Mouse (Mus musculus): Measurements from ENCODE around the gene Lypd3. TPM values are rescaled to one million over a fixed set of nuclear protein-coding genes. Genes with fewer than 3 reads are reported as not detected.
A peak's percentile ranks its signal among the peaks of the same experiment; 100 is the strongest.

The Lypd3 gene
- polyA plus RNA-seq, 1 experiment from 2014 or later, result not detected

DNA sequence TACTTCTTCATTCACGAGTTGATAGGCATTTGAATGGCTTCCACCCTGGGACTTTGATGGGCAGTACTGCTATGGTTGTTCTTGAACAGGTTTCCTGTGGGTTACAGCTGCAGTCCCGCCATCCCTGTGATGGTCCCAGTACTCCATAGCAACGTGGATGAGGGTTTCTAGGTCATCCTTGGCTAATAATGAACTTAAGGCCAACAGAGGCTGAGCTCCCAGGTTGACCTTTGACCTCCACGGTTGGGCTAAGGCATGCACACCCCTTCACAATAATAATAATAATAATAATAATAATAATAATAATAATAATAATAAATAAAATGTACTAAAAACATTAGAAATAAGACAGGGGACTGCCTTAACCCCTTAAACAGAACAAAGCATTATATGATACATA is 38.2 kb upstream of the Lypd3 start:
- ChIA-PET CTCF (interaction anchor here (1.0 to 1.8 kb wide), 4 partner anchors 10 to 44 kb away, joined by 3 to 5 read pairs (median 4); partner anchors contain the start of gene Phldb3), POLR2A (interaction anchor here (1.3 kb wide), 1 partner anchor 91 kb away, joined by 4 read pairs; the partner anchor contains the start of gene Zfp428)
- DNase-seq (ENCODE audit: low read depth, low spot score), result no peak
- ATAC-seq, result no peak
- TF ChIP-seq CTCF (IDR thresholded peaks at IDR 0.05), result no peak
- in situ Hi-C loops (cut with MboI; ENCODE audit: low pct_unique_long_range_greater_than_20kb), result no loop called here
- no peaks in the 10 kb centered on the region for H3K27me3 ChIP-seq

DNA sequence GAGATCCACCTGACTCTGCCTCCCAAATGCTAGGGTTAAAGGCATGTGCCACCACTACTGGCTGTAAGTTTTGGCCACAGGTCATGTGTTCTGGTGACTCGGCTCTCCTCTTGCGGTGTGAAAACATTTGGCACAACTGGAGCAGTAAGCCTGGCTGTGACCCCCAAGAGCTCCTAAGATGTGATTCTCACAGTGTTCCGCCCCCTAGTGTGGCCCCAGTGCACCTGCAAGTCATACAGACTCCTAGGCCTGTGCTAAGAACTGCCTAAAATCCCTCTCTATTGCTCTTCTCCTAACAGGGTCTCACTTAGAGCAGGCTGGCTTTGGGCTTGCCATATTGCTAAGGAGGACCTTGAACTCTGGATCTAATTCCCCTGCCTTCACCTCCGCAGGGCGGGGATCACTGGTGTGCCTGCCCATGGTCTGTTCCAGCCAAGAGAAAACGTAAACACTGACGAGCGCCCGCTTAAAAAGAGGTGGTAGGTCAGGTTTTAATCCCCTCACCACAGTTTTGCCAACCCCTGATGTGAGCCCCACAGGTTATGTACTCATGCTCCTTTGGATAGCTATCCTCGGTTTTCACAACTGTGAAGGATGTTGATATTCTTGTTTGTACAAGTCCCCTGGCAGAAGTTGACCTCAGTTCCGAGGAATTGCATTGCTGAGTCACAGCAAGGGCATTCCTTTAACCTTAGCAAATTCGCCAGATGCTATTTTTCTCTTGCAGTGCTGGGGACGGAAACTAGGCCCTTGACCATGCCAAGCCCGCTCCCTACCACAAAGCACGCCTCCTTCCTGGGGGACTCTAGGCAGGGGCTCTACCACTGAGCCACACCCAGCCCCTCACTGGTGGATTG is 36.9 kb upstream of the Lypd3 start:
- DNase-seq (ENCODE audit: low read depth, low spot score) (no peak), ATAC-seq (peak; percentile 82)
- CTCF ChIA-PET, result interaction anchor here (1.0 to 3.1 kb wide), 5 partner anchors 9 to 54 kb away, joined by 4 to 25 read pairs (median 4); partner anchors contain the start of gene Phldb3
- H3K27me3 ChIP-seq, result no peaks in the 10 kb centered on the region
- peak; percentile 56 for TF ChIP-seq CTCF (IDR thresholded peaks at IDR 0.05)
- in situ Hi-C loops (cut with MboI; ENCODE audit: low pct_unique_long_range_greater_than_20kb), result loop anchor here (5.0 kb wide), 1 partner anchor 58 kb away; no protein-coding TSS in a partner anchor
- POLR2A ChIA-PET, result no interaction called here

DNA sequence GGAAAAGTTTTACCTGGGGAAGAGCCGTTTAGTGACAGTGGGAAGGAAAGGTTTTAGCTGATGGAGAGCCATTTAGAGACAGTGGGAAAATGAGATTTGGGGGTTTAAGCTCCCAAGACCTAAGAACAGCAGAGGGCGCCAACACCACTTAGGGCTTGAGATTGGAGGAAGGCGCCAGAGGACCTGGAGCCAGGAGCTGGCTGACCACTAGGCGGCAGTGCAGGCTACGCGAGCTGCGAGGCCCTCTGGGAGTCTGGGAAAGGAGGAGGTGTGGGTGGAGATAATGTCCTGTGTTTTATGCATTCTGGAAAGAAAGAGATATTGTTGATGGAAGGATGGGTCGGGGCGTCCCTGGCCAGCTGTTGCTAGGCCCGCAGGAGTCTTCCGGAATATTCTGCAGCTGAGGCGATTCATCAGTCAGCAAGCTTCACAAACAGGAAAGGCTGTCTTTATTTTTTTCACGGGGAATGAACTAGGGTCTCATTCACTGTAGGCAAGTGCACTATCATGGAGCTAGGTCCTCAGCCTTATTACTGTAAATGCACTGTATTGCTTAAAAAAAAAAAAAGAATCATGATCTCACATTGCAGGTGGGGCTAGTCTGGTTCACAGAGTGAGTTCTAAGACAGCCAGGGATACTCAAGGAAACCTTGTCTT is 35.3 kb upstream of the Lypd3 start:
- no peaks in the 10 kb centered on the region for H3K27me3 ChIP-seq
- CTCF ChIA-PET, result interaction anchor here (0.6 to 3.2 kb wide), 21 partner anchors 9 to 159 kb away, joined by 3 to 25 read pairs (median 4); partner anchors contain the start of gene Phldb3
- in situ Hi-C loops (cut with MboI; ENCODE audit: low pct_unique_long_range_greater_than_20kb), result loop anchor here (5.0 kb wide), 1 partner anchor 56 kb away; no protein-coding TSS in a partner anchor
- DNase-seq (ENCODE audit: low read depth, low spot score) (peak; percentile 61), ATAC-seq (peak; percentile 88)
- TF ChIP-seq CTCF (IDR thresholded peaks at IDR 0.05), result peak; percentile 100
- POLR2A ChIA-PET, result interaction anchor here (1.0 kb wide), 1 partner anchor 35 kb away, joined by 3 read pairs; no protein-coding TSS in a partner anchor

DNA sequence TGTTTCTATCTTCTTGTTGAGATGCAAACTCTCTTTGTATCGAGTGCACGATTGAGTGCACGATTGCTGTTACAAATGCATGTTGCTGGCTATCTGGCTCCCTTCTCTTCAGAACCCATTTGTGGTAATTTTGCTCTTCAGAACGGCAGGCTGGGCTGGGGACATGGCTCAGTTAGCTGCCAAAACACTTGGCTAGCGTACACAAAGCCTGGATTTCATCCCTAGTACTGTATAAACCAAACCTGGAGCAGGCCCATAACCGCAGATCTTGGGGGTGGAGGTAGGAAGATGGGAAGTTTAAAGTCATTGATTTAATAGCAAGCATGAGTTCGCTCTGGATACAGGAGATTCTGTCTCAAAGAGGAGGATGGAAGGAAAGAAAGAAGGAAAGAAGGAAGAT is 30.8 kb upstream of the Lypd3 start:
- no peak for ATAC-seq
- in situ Hi-C loops (cut with MboI; ENCODE audit: low pct_unique_long_range_greater_than_20kb), result no loop called here

DNA sequence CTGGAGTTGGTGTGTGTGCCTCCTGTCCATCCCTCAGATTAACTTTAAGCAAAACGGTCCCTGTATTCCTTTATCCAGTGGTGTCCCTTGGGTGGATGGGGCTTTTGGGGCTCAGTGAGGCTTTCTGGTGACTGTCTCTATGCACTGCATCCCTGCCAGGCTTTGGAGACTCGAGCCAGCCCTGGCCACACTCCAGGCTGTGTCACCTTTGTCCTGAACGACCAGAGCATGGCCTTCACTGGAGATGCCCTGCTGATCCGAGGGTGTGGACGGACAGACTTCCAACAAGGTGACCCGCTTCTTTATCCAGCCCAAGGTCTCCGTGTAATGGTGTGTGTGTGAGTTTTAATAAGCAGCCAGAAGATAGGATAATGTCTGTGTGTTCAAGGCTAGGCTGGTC is 30.3 kb upstream of the Lypd3 start:
- ChIA-PET POLR2A (no interaction called here), CTCF (no interaction called here)
- H3K27me3 ChIP-seq, result no peaks in the 10 kb centered on the region
- in situ Hi-C loops (cut with MboI; ENCODE audit: low pct_unique_long_range_greater_than_20kb), result no loop called here
- DNase-seq (ENCODE audit: low read depth, low spot score) (no peak), ATAC-seq (no peak)
- TF ChIP-seq CTCF (IDR thresholded peaks at IDR 0.05), result no peak

More for the DNA sequence above, 30.8 kb upstream of the Lypd3 start:
- H3K27me3 ChIP-seq, result no peaks in the 10 kb centered on the region
- no peak for TF ChIP-seq CTCF (IDR thresholded peaks at IDR 0.05)
- ChIA-PET CTCF (no interaction called here), POLR2A (no interaction called here)
- DNase-seq (ENCODE audit: low read depth, low spot score), result no peak

DNA sequence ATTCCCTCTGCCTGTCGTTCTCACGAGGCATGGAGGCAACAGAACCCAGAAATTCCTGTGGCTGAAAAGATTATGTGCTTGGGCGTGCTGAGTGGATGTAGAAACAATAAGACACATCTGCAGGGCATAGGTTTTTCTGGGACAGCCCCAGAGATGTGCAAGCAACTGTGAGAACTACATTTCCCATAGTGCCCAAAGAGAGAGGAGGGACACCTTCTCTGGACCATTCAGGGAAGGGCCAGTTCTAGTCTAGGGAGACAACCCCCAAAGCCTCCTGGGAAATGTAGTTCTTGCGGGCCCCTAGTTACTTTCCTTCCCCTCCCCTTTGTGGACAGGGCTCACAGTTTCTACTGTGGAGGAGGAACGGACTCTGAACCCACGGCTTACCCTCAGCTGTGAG is 28.3 kb upstream of the Lypd3 start:
- TF ChIP-seq CTCF (IDR thresholded peaks at IDR 0.05), result no peak
- CTCF ChIA-PET, result no interaction called here
- POLR2A ChIA-PET, result no interaction called here
- in situ Hi-C loops (cut with MboI; ENCODE audit: low pct_unique_long_range_greater_than_20kb), result no loop called here
- no peaks in the 10 kb centered on the region for H3K27me3 ChIP-seq
- peak; percentile 69 for ATAC-seq
- DNase-seq (ENCODE audit: low read depth, low spot score), result peak; percentile 64

DNA sequence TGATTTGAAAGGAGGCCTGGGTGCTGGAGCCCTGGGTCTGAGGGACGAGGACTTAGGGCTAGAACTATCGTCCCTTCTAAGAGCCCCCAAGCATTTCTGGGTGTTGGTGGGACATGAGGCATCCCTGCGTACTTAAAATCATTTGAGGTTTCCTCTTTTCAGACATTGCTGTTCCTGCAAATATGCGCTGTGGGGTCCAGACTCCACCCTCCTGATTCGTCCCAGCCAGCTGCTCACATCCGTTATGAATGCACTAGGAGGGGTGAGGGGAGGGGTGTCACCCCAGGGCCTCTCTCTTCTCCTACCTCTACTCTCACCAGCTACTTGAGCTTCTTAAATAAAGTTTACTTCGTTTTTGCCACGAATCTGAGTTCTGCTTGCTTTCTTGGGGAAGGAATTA is 27.8 kb upstream of the Lypd3 start:
- TF ChIP-seq CTCF (IDR thresholded peaks at IDR 0.05), result no peak
- ATAC-seq (no peak), DNase-seq (ENCODE audit: low read depth, low spot score) (no peak)
- in situ Hi-C loops (cut with MboI; ENCODE audit: low pct_unique_long_range_greater_than_20kb), result no loop called here
- ChIA-PET CTCF (interaction anchor here (1.5 kb wide), 1 partner anchor 10 kb away, joined by 4 read pairs; no protein-coding TSS in a partner anchor), POLR2A (no interaction called here)
- H3K27me3 ChIP-seq, result no peaks in the 10 kb centered on the region

DNA sequence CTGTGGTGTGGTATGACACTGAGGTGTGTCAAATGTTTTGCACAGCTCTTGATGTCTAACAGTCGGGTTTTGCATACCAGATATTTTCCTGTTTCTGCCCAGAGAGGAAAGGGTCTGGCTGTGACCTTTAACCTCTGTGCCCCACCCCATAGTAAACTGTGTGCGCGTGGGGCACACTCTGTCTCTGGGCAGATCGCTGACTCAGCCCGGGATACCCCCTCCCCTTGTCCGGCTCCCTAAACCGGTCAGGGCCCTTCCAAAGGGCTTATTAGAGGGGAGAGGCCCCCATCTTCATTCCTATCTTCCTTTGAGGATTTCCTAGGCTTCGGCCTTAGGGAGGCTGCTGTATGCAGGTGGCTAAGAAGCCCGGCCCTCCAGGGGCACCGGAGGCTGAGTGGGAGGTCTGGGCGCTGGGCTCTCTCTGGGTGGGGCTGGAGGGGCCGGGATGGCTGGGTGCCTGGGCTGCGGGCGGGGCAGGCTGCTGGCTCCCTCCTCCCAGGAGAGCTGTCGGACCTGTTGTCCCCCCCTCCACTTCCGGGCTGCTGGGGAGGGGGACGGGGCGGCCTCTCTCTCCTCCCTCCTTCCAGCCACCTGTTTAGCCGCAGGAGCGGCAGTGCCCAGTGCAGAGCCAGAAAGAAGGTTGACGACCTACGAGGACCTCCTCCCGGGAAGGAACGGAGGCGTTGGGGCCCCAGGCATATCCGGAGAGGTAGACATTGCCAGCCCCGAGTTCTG is 26.0 kb upstream of the Lypd3 start, which contains the start of gene Phldb3:
TSS of gene Phldb3 (plus strand) at position 620 of the 735 bp plus-strand sequence.
- ATAC-seq (no peak), DNase-seq (ENCODE audit: low read depth, low spot score) (no peak)
- TF ChIP-seq CTCF (IDR thresholded peaks at IDR 0.05), result no peak
- ChIA-PET CTCF (interaction anchor here (1.0 to 4.1 kb wide), 5 partner anchors 9 to 52 kb away, joined by 3 to 21 read pairs (median 5); no protein-coding TSS in a partner anchor), POLR2A (no interaction called here)
- no peaks in the 10 kb centered on the region for H3K27me3 ChIP-seq
- in situ Hi-C loops (cut with MboI; ENCODE audit: low pct_unique_long_range_greater_than_20kb), result no loop called here

DNA sequence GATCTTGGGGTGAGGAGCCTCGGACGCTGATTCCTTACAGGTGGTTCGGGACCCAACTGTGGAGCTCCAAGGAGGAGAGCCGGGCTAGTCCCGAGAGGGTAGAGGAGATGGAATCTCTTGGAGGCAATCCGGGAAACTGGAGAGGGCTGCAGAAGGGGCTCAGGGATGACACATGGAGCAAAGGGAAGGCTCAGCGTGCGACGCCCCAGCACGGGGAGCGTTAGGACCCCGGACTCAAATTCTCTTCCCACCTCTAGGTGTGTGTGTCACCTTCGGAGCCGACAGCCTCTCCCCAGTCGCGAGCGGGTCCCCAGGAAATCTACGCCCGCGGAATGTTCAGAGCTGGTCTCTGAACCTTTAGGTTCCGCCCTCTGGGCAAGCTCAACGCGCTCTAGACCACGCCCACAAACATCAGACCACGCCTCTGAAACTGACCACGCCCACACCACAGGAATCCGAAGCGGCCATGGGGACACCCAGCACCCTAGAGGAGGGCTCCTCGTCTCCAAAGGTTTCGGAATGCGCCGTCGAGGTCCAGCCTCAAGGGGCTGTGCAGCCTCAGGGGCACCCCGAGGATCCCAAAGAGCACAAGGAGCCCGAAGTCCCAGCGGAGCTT is 25.4 kb upstream of the Lypd3 start:
- H3K27me3 ChIP-seq, result no peaks in the 10 kb centered on the region
- ChIA-PET CTCF (interaction anchor here (1.2 to 4.1 kb wide), 3 partner anchors 10 to 52 kb away, joined by 3 to 21 read pairs (median 5); no protein-coding TSS in a partner anchor), POLR2A (no interaction called here)
- DNase-seq (ENCODE audit: low read depth, low spot score) (no peak), ATAC-seq (peak; percentile 48)
- in situ Hi-C loops (cut with MboI; ENCODE audit: low pct_unique_long_range_greater_than_20kb), result no loop called here
- TF ChIP-seq CTCF (IDR thresholded peaks at IDR 0.05), result no peak

DNA sequence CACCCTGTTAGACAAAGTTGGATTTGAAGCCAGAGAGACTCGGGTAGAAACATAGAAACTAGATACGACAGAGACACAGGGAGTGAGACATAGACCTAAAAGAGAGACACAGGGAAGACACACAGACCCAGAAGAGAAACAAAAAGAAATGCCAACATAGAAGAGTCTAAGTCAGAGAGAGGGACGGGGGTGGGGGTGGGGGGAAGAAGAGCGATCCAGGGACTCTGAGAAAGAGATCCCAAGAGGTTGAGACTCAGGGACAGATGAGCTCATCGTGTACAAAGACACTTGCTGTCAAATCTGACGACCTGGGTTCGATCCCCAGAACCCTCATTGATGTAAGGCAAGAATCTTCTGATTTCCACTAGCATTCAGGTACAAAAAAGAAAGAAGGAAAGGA is 24.6 kb upstream of the Lypd3 start:
- DNase-seq (ENCODE audit: low read depth, low spot score) (no peak), ATAC-seq (no peak)
- POLR2A ChIA-PET, result no interaction called here
- CTCF ChIA-PET, result interaction anchor here (1.7 to 4.1 kb wide), 2 partner anchors 10 to 13 kb away, joined by 5 to 21 read pairs; no protein-coding TSS in a partner anchor
- TF ChIP-seq CTCF (IDR thresholded peaks at IDR 0.05), result no peak
- H3K27me3 ChIP-seq, result no peaks in the 10 kb centered on the region
- in situ Hi-C loops (cut with MboI; ENCODE audit: low pct_unique_long_range_greater_than_20kb), result no loop called here
